Mouse (Mus musculus) thymus, adult 18-20 months (tissue): Measurements from ENCODE around the gene Fsd2.

Experiments used
- DNase-seq, 2 experiments: peaks; one replicate each; pipeline ENCODE4 v3.0.0; 2022; ENCODE audit warnings: mixed read lengths in 2 of 2

The Fsd2 gene

DNA sequence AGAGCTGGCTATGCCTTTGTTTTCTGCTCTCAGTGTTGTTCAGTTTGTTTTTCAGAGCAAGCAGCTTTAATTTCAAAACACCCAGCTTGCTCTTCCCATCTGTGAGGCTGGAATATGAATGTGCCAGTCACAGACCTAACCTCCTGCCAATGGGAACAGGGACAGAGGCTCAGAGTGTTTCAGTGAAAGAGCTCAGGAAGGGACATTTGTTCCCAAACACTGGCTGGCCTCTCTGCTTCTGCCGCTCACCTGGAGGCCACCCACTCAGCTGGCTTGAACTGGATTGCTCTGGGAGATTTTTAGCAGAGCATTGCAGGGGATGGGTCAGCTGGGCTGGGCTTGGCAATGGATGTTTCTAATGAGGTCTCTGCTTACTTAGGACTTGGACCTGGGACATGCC lies 25.7 kb downstream of the Fsd2 start:
- DNase-seq = no peak

DNA sequence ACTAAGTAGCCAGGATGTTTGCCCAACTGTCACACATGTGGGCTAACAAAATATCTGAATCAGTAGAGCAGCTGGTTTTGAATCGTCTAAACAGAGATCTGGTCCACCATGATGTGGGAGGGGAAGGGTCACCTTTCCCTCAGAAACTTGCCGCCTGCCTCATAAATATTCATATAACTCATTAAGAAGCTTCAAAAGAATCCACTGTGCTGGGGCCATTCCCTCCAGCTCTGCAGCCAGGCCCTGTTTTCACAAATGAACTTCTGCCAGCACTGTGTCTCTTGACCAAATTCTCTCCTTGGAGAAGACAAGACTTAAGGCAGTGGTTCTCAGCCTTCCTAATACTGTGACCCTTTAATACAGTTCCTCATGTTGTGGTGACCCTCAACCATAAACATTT lies 27.2 kb downstream of the Fsd2 start:
- DNase-seq = no peak

DNA sequence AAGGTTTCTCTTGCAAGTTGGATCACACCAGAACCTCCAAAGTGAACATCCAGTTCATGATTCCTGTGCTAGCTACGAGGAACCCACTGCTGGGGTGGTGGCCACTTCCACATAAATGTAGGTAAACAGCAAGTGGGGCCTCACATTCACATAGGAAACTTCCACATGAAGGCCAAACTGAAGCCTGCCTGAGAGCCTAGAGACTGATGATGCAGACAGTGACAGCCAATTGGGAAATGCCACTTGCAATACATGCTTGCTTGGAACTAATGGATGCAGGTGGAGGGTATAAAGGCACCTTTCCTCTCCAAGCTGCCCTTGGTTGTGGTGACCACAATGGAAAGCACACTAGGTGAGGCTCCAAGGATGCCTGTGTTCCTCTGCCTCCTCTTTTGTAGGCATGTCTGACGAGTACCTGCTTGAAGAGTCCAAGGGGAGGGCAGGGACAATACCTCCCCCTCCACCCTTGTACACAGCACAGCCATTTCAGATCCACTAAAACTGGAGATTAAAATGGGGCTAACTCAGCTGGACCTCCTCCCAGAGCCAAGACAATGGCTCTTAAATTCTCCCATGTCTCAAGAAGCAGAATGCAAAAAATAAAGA lies 28.6 kb downstream of the Fsd2 start:
- DNase-seq = no peak

DNA sequence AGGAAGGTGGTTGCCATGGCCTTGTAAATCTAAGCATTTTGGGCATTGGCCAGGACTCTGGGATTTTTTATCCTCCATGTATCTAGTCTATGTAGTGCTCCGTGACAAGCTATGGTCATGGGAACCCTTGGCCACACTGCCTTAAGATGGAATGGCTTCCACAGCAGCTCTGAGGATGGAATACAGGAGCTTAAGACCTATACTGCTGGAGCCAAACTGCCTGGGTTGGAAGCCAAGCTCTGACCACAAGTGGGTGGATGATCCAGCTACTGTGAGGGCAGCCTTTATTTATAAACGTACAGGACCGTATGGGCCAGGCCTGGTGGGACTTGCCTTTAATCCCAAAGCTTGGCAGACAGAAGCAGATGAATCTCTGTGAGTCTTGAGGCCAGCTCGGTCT lies 30.3 kb downstream of the Fsd2 start:
- DNase-seq = no peak

DNA sequence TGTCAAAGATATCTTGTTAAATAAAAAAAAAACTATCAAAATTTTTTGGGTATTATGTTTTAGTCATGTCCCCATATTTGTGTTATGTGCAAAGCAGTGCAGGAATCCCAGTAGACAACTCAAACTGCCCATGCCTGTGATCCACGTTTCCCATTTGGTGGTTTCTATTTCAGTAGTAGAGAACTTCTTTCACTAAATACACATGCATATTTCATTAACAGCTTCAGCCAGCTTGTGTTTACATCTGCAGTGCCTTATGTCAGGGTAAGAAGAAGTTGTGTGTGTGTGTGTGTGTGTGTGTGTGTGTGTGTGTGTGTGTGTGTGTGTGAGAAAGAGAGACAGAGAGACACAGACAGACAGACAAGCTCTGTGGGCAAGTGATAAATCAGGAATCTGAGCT lies 35.3 kb downstream of the Fsd2 start:
- DNase-seq = no peak

DNA sequence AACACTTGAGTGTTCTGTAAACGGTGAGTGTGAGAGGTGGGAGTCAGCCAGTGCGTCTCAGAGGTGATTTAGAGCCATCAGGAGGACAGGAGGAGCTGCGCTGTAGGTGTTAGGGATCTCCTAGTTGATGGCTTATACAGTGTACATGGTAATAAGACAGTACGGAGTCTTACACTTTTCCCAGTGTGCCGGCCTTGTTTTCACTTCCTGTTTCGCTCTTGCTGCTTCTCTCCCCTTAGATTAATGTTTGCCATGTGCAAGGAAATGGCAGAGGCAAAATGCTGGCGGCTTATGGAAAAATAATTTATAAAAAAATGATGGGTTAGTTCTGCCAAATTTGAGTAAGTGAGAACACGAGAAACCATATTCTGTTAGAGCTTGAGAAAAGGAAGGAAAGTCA lies 37.8 kb downstream of the Fsd2 start:
- DNase-seq = no peak

DNA sequence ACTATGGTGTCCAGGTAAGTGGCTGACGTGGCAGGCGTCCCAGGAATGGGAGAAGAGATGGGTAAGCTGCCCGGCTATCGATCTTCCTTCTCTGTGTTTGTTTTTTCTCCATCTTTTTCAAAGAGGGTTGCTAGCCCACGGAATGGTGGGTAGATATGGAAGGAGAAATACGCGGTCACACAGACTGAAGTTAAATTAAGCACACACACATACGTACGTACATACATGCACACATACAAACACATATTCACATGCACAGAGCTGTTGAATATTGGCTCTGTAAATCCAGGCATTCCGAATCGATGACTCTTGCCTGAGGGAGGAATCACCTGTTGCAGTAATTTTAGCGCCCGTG lies 43.1 kb downstream of the Fsd2 start:
- DNase-seq = no peak

DNA sequence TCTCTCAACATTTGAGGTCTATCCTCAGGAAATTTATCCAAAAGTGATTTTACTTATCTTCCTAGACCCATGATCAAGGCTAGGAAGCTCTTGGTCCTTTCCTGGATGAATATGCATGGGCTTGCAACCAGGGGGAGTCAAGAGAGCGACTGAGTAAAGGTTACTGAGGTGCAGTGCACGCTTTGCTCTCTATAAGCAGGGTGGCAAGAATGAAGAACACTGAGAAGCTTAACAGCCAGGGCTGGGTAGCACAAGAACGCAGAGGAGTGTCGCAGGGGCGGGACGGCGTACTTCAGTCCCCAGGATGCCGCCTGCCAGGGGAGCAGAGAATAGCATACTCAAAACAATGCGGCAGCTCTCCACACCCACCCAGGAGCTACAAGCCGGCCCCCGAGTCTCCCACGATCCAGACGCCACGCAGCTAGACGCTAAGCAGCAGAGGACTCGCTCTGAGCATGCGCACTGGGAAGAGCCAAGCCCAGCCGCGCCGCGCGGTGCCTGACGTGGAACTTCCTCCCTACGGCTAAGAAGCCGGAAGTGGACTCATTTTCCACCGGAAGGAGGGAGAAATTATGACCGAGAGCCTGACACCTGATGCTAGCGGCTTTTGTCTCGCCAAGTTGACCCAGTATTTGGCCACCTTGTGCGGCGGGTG lies 43.6 kb downstream of the Fsd2 start:
- peak; percentile 82 to 86 for DNase-seq

DNA sequence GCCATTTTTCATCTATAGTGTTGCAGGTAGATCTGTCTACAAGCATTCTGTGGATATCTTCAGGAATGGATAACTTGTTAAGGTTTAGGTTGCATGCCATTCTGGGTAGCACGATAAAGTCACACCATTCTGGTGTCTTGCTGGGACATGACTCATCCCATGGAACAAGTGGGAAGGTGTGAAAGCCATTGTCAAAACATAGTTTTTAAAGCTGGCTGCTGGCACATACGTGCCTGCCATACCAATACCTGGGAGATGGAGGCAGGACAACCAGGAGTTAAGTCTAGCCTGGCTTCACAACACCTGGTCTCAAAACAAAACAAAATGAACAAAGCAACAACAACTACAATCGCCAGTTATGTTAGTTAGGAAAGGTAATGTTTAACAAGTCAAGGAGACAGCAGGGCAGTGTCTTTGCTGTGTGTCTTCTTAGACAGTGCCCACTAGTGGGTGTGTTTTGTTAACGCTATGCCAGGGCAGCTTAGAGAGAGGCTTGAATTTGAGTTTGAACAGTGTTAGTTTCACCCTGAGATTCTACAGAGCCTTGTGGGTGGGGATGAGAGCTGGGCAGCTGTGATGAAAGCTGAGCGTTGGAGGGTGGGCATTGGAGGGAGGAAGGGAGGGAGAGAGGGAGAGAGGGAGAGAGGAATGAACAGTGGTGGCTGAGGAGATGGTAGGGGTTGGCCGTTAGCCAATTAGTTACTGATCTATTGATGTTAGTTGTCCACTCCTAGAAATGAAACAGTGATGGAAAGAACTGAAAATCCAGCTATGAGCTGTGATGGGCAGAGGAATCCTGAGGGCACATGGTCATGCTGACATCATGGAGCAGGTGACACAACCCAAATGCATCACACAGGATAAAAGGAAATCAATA lies 50.4 kb downstream of the Fsd2 start:
- no peak for DNase-seq

DNA sequence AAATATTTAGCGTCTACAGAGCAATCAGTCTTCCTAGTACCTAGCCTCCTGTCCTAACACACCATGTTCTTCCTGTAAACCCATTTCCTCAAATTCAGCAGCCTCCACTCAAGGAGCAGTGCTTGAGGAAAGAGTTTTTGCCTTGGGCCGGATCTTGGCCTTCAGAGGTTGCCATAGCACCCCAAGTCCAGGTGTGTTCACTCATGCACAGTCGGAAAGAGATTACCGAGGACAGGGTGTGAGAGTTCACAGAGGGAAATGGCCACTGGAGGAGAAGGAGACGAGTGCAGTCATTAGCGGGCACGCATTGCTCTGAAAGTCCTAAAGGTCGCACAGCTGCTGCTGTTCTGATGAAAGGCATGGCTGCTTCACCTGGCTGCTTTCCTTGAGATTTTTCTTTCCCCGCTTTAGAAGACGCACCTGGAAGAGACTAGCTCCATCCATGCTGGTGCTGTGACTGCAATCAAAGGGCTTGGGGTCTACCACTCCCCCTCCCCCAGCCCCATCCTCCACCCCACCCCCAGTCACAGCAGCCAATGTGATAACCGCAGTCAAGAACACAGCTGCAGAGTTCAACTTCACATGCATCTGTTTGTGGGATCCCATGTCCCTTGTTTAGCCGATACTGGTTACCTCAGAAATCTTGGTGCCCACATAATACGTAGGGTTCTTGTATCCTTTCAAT lies 51.7 kb downstream of the Fsd2 start:
- DNase-seq = no peak

DNA sequence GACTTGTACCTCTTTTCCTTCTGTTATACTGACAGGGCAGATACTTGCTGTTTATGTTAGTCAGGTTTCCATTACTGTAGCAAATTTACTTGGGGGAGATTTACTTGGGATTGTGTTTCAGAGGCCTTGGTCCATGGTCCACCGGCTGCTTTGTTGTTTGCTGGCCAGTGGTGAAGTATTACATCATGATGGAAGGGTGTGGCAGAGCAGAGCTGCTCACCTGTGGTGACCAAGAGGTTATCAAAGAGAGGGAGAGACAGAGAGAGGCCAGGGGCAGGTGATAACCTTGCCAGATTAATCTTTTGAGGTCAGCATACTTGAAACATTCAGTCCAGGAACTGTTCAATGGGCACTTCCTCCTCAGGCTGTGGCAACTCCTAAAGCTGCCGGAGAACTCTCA lies 65.7 kb downstream of the Fsd2 start:
- no peak for DNase-seq

DNA sequence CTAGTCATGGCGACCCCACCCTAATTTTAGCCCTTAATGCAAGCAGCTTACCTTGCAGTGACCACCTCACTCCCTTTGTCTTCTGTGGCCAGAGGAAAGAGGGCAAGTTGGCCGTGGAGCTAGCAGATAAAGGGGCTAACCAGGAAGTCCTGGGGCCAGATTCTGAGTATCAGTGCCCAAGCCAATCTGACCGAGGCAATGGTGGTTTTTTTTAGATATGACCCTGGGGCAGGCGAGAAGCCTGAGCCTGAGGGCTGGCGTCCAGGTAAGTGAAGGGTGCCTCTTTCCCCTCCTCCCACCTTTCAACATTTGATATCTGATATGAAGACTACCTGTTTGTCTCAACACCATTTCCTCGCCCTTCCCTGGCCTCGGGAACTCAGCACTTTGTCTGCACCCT lies 68.6 kb downstream of the Fsd2 start, which contains the start of gene BC048679:
Gene BC048679, minus strand, starts transcription at position 101 of the 400 bp plus-strand sequence.
- DNase-seq = no peak

DNA sequence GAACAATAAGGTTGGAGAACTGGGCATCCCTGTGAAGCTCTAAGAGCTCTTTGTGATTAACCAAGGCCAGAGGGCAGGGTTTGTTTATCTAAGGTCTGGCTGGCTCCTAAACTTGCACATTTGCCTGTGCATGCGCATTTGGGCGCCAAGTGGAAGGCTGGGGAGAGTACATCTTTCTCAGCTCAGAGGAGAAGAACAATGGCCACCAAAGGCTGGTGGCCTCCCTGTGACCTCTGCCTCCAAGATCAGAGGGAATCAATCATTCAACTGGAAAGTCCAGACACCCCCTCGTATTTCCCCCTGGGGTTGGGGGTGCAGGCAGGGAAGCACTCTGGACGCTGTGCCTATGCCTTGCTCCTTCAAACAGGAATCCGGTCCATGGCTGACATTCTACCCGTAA lies 69.6 kb downstream of the Fsd2 start:
- DNase-seq = no peak

DNA sequence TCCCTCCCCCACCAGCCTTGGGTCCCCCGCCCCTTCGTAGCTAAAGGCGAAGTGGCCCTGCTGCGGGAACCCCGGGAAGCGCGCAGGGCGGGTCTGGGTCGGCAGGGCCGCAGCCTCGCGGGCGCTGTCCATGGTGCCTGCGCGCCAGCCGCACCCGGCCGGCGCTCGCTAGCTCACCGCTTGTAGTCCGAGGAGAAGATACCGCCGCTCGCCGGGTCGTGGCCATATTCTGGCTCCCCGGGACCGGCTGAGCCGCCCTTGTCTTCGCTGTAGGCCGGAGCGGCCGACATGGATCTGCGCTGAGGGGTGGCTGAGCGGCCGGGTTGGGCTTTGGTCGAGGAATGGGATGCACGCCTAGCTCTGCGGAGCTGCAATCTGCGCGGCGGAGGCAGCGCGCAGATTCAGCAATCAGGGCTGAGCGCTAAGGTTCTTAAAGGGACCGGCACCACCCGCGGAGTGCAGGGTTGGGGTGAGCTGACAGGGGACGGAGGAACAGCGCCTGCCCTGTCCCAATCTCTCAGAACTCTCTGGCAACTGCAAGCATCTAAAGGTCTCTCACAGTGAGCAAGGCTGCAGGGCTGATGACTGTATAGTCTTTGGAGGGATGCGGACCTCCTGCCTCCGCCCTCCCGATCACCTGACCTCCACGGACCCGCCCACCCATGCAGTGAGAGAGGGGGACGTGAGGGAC lies 73.3 kb downstream of the Fsd2 start, which contains the start of gene Ap3b2:
Gene Ap3b2, minus strand, starts transcription at position 595 of the 691 bp plus-strand sequence.
- DNase-seq = peak in 1 of 2 experiments; percentile 13

DNA sequence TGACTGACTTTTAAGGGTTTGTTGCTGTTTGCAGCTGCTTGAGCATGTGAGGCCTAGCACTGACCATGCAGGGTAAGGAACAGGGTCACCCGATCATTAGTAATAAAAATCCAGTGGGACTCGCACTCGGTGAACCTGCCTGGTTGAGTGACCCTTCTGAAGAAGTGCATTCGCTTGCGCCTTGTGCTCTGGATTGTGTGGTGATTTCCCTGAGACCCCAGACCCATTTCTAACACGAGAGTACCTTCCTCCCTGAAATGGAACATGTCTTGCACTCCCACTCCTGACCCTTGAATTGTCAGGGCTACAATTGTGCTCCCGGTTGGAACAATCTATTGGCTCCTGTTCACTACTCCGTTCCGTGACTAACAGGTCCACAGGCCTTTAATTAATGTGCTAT lies 74.1 kb downstream of the Fsd2 start:
- no peak for DNase-seq

DNA sequence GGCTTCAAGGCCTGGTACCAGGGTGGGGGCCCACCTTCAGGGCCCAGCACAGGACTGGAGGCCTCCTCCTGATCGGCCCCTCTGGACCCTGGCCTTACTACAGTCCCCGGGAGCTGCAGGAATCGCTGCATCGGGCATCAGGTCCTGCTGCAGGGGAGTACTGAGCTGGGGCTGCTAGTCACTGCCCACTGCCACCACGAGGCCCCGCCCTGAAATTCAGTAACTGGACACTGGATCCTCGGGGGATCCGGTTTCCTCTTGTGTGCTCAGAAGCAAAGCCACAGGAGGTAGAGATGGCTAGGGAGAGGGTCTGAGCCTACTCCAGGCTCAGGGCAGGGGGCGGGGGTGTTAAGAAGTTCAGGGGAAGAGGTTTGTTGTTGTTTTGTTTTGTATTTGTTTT lies 77.1 kb downstream of the Fsd2 start:
- DNase-seq = no peak
